Mouse (Mus musculus) embryonic facial prominence, embryonic 10.5 days (tissue): ENCODE measurements at regions not wholly inside any gene's neighbourhood (a gene's known extent, or its start where the extent isn't known, plus 50 kb on each side); places are given as distances from the start of the nearest gene placed in this dataset.
A peak's percentile ranks its signal among the peaks of the same experiment; 100 is the strongest.

Source experiments
- DNase-seq: peaks from one replicate; pipeline ENCODE4 v3.0.0-alpha.2; 2017; ENCODE audit warnings: low spot score
- H3K27ac ChIP-seq: fragments of 300-500 bp; sonication (generic); replicated peaks from 2 replicates; pipeline ENCODE4 v1.5.1; 2016; ENCODE audit warnings: mild to moderate bottlenecking
- H3K27me3 ChIP-seq: fragments of 300-500 bp; sonication (generic); replicated peaks from 2 replicates; pipeline ENCODE4 v1.6.1; 2016; ENCODE audit warnings: low read depth, mild to moderate bottlenecking; ENCODE audit not compliant: poor library complexity, severe bottlenecking
- H3K36me3 ChIP-seq: fragments of 300-500 bp; sonication (generic); replicated peaks from 2 replicates; pipeline ENCODE4 v1.6.1; 2016; ENCODE audit warnings: mild to moderate bottlenecking, moderate library complexity
- H3K4me1 ChIP-seq: fragments of 300-500 bp; sonication (generic); 2 replicates; pipeline ENCODE4 v1.6.1; 2016
- H3K4me3 ChIP-seq: fragments of 300-500 bp; sonication (generic); 2 replicates; pipeline ENCODE4 v1.5.1; 2016; ENCODE audit warnings: mild to moderate bottlenecking, moderate library complexity
- H3K9me3 ChIP-seq: fragments of 300-500 bp; sonication (generic); 2 replicates; pipeline ENCODE4 v1.6.1; 2016; ENCODE audit warnings: mild to moderate bottlenecking
- WGBS: fragments of 180-500 bp; shearing (Covaris S2); methylation state at CpG from one replicate; pipeline ENCODE4 v1.1.7; 2016; 5-methylcytosine and 5-hydroxymethylcytosine counted together

GRCm38 (mm10) chr3:60138319-60138718 is 56.6 kb downstream of the Sucnr1 start:
- Histone ChIP-seq H3K4me1 (0 out of 2 replicates have a peak, but pooled peaks cover 9% of the 10 kb centered on the region), H3K4me3 (no peak overlapping the region), H3K36me3 (no peaks in the 10 kb centered on the region), H3K27ac (no peak overlapping the region), H3K9me3 (no peaks in the 10 kb centered on the region), H3K27me3 (no peaks in the 10 kb centered on the region)
- no peak for DNase-seq
- 86% methylated on average over 3 of the region's 3 CpGs for WGBS

GRCm38 (mm10) chr3:60159865-60160264 is 78.2 kb downstream of the Sucnr1 start:
- H3K4me1 ChIP-seq = no peaks in the 10 kb centered on the region
- no peak overlapping the region for H3K27ac ChIP-seq
- no peaks in the 10 kb centered on the region for H3K36me3 ChIP-seq
- 86% methylated on average over 3 of the region's 3 CpGs for WGBS
- H3K9me3 ChIP-seq = no peaks in the 10 kb centered on the region
- no peak overlapping the region for H3K4me3 ChIP-seq
- H3K27me3 ChIP-seq = no peaks in the 10 kb centered on the region
- DNase-seq = no peak

- H3K27ac ChIP-seq = no peak overlapping the region
- DNase-seq = no peak
- no peak overlapping the region for H3K4me3 ChIP-seq
- peaks cover 8% of the 10 kb centered on the region for H3K4me1 ChIP-seq
- no peaks in the 10 kb centered on the region for H3K27me3 ChIP-seq
- WGBS = 83% methylated on average over 3 of the region's 3 CpGs
- H3K36me3 ChIP-seq = no peaks in the 10 kb centered on the region
- no peaks in the 10 kb centered on the region for H3K9me3 ChIP-seq
Observed at GRCm38 (mm10) chr3:60167633-60168032, 86.0 kb downstream of the Sucnr1 start.

- H3K36me3 ChIP-seq = no peaks in the 10 kb centered on the region
- H3K4me1 ChIP-seq = peaks cover 8% of the 10 kb centered on the region
- H3K27ac ChIP-seq = no peak overlapping the region
- H3K4me3 ChIP-seq = no peak overlapping the region
- WGBS = 64% methylated on average over 2 of the region's 2 CpGs
- H3K27me3 ChIP-seq = no peaks in the 10 kb centered on the region
- DNase-seq = no peak
- H3K9me3 ChIP-seq = no peaks in the 10 kb centered on the region
Observed at GRCm38 (mm10) chr3:60168135-60168926, 86.7 kb downstream of the Sucnr1 start.

- H3K4me3 ChIP-seq = no peak overlapping the region
- no peaks in the 10 kb centered on the region for H3K9me3 ChIP-seq
- no peaks in the 10 kb centered on the region for H3K27me3 ChIP-seq
- H3K4me1 ChIP-seq = peaks cover 8% of the 10 kb centered on the region
- DNase-seq = peak; percentile 16
- no peak overlapping the region for H3K27ac ChIP-seq
- no peaks in the 10 kb centered on the region for H3K36me3 ChIP-seq
Observed at GRCm38 (mm10) chr3:60169606-60170005, 87.9 kb downstream of the Sucnr1 start.

GRCm38 (mm10) chr3:60184481-60184880 is 102.8 kb downstream of the Sucnr1 start:
- Histone ChIP-seq H3K4me1 (no peaks in the 10 kb centered on the region), H3K36me3 (no peaks in the 10 kb centered on the region), H3K27me3 (no peaks in the 10 kb centered on the region), H3K9me3 (no peaks in the 10 kb centered on the region), H3K27ac (no peak overlapping the region), H3K4me3 (no peak overlapping the region)
- DNase-seq = no peak
- WGBS = 92% methylated on average over 2 of the region's 2 CpGs

- H3K4me3 ChIP-seq = no peak overlapping the region
- DNase-seq = no peak
- no peak overlapping the region for H3K27ac ChIP-seq
- H3K4me1 ChIP-seq = no peaks in the 10 kb centered on the region
- H3K9me3 ChIP-seq = 0 out of 2 replicates have a peak, but pooled peaks cover 2% of the 10 kb centered on the region
- WGBS = 89% methylated on average over 3 of the region's 3 CpGs
- no peaks in the 10 kb centered on the region for H3K27me3 ChIP-seq
- H3K36me3 ChIP-seq = no peaks in the 10 kb centered on the region
Observed at GRCm38 (mm10) chr3:60196031-60196430, 114.4 kb downstream of the Sucnr1 start.

- no peak for DNase-seq
- no peaks in the 10 kb centered on the region for H3K36me3 ChIP-seq
- 81% methylated on average over 1 of the region's 1 CpGs for WGBS
Observed at GRCm38 (mm10) chr3:60207936-60208335, 126.3 kb downstream of the Sucnr1 start.

GRCm38 (mm10) chr3:60218938-60219337 is 137.3 kb downstream of the Sucnr1 start:
- DNase-seq = no peak
- Histone ChIP-seq H3K27ac (no peak overlapping the region), H3K4me3 (no peak overlapping the region), H3K4me1 (no peaks in the 10 kb centered on the region), H3K36me3 (no peaks in the 10 kb centered on the region), H3K9me3 (no peaks in the 10 kb centered on the region), H3K27me3 (no peaks in the 10 kb centered on the region)
- 84% methylated on average over 3 of the region's 3 CpGs for WGBS

More at GRCm38 (mm10) chr3:60207936-60208335, 126.3 kb downstream of the Sucnr1 start:
- H3K9me3 ChIP-seq = no peaks in the 10 kb centered on the region
- H3K4me1 ChIP-seq = no peaks in the 10 kb centered on the region
- no peak overlapping the region for H3K27ac ChIP-seq
- H3K27me3 ChIP-seq = no peaks in the 10 kb centered on the region
- H3K4me3 ChIP-seq = no peak overlapping the region

GRCm38 (mm10) chr3:60240664-60241063 is 159.0 kb downstream of the Sucnr1 start:
- Histone ChIP-seq H3K4me3 (no peak overlapping the region), H3K36me3 (no peaks in the 10 kb centered on the region), H3K9me3 (no peaks in the 10 kb centered on the region), H3K27ac (no peak overlapping the region), H3K27me3 (no peaks in the 10 kb centered on the region), H3K4me1 (no peaks in the 10 kb centered on the region)
- no peak for DNase-seq

GRCm38 (mm10) chr3:60266666-60267415 is 185.2 kb downstream of the Sucnr1 start:
- Histone ChIP-seq H3K4me3 (no peak overlapping the region), H3K9me3 (no peaks in the 10 kb centered on the region), H3K36me3 (no peaks in the 10 kb centered on the region), H3K4me1 (no peaks in the 10 kb centered on the region), H3K27ac (no peak overlapping the region), H3K27me3 (no peaks in the 10 kb centered on the region)
- DNase-seq = no peak
- 89% methylated on average over 3 of the region's 3 CpGs for WGBS

GRCm38 (mm10) chr3:60267416-60268174 is 185.9 kb downstream of the Sucnr1 start:
- Histone ChIP-seq H3K9me3 (no peaks in the 10 kb centered on the region), H3K27me3 (no peaks in the 10 kb centered on the region), H3K4me3 (no peak overlapping the region), H3K27ac (no peak overlapping the region), H3K36me3 (no peaks in the 10 kb centered on the region), H3K4me1 (no peaks in the 10 kb centered on the region)
- no peak for DNase-seq
